Mouse (Mus musculus): ENCODE data around the gene Snai3. TPM values are rescaled to one million over a fixed set of nuclear protein-coding genes. Genes with fewer than 3 reads are reported as not detected.

Snai3 gene
- polyA plus RNA-seq (2012) = not detected in 2 replicates

- Histone ChIP-seq H3K4me1 (ENCODE audit: control insufficient read depth) (peaks cover 26% of the 10 kb centered on the region), H3K36me3 (ENCODE audit: control insufficient read depth) (no peaks in the 10 kb centered on the region; the same call in 1 of the 2 replicates), H3K27me3 (ENCODE audit: control insufficient read depth) (peaks cover 80% of the 10 kb centered on the region), H3K4me3 (replicated peaks) (peak within 1 kb of the TSS; percentile 17), H3K9me3 (ENCODE audit: control insufficient read depth, low read length) (peaks cover 7% of the 10 kb centered on the region; the same call in 1 of the 2 replicates)
- no peak for TF ChIP-seq TAL1 (IDR thresholded peaks at IDR 0.05; ENCODE audit: low read length)
- TF ChIP-seq GATA1 (IDR thresholded peaks at IDR 0.05; ENCODE audit: low read length) = no peak
Observed at GRCm38 (mm10) chr8:122460524-122461472, at the start of gene Snai3. Gene Snai3, minus strand, starts transcription at chr8:122460733.

- TF ChIP-seq GATA1 (IDR thresholded peaks at IDR 0.05; ENCODE audit: low read length) (no peak), TAL1 (IDR thresholded peaks at IDR 0.05; ENCODE audit: low read length) (no peak)
- peaks cover 97% of the 10 kb centered on the region for H3K36me3 ChIP-seq (ENCODE audit: control insufficient read depth)
- H3K9me3 ChIP-seq (ENCODE audit: control insufficient read depth, low read length) = peaks cover 4% of the 10 kb centered on the region
- no peaks in the 10 kb centered on the region; the same call in 1 of the 2 replicates for H3K27me3 ChIP-seq (ENCODE audit: control insufficient read depth)
- H3K4me1 ChIP-seq (ENCODE audit: control insufficient read depth) = peaks cover 8% of the 10 kb centered on the region
- H3K4me3 ChIP-seq (replicated peaks) = no peak overlapping the region
Observed at GRCm38 (mm10) chr8:122500856-122501255, 40.3 kb upstream of the Snai3 start.

GRCm38 (mm10) chr8:122497912-122498311, 37.4 kb upstream of the Snai3 start:
- Histone ChIP-seq H3K4me1 (ENCODE audit: control insufficient read depth) (peaks cover 8% of the 10 kb centered on the region), H3K36me3 (ENCODE audit: control insufficient read depth) (peaks cover 99% of the 10 kb centered on the region), H3K9me3 (ENCODE audit: control insufficient read depth, low read length) (peaks cover 4% of the 10 kb centered on the region), H3K4me3 (replicated peaks) (no peak overlapping the region), H3K27me3 (ENCODE audit: control insufficient read depth) (no peaks in the 10 kb centered on the region; the same call in 1 of the 2 replicates)
- no peak for TF ChIP-seq GATA1 (IDR thresholded peaks at IDR 0.05; ENCODE audit: low read length)
- no peak for TF ChIP-seq TAL1 (IDR thresholded peaks at IDR 0.05; ENCODE audit: low read length)

- peaks cover 8% of the 10 kb centered on the region for H3K4me1 ChIP-seq (ENCODE audit: control insufficient read depth)
Observed at GRCm38 (mm10) chr8:122497016-122497734, 36.6 kb upstream of the Snai3 start.

GRCm38 (mm10) chr8:122488387-122488786, 27.9 kb upstream of the Snai3 start:
- Histone ChIP-seq H3K4me1 (ENCODE audit: control insufficient read depth) (no peaks in the 10 kb centered on the region; the same call in 1 of the 2 replicates), H3K36me3 (ENCODE audit: control insufficient read depth) (peaks cover 100% of the 10 kb centered on the region), H3K4me3 (replicated peaks) (no peak overlapping the region), H3K27me3 (ENCODE audit: control insufficient read depth) (no peaks in the 10 kb centered on the region; the same call in 1 of the 2 replicates), H3K9me3 (ENCODE audit: control insufficient read depth, low read length) (peaks cover 18% of the 10 kb centered on the region)
- no peak for TF ChIP-seq TAL1 (IDR thresholded peaks at IDR 0.05; ENCODE audit: low read length)

More at GRCm38 (mm10) chr8:122497016-122497734, 36.6 kb upstream of the Snai3 start:
- Histone ChIP-seq H3K27me3 (ENCODE audit: control insufficient read depth) (no peaks in the 10 kb centered on the region; the same call in 1 of the 2 replicates), H3K9me3 (ENCODE audit: control insufficient read depth, low read length) (peaks cover 4% of the 10 kb centered on the region), H3K4me3 (replicated peaks) (no peak overlapping the region), H3K36me3 (ENCODE audit: control insufficient read depth) (peaks cover 99% of the 10 kb centered on the region)
- no peak for TF ChIP-seq GATA1 (IDR thresholded peaks at IDR 0.05; ENCODE audit: low read length)
- TF ChIP-seq TAL1 (IDR thresholded peaks at IDR 0.05; ENCODE audit: low read length) = no peak

GRCm38 (mm10) chr8:122484831-122485230, 24.3 kb upstream of the Snai3 start:
- Histone ChIP-seq H3K9me3 (ENCODE audit: control insufficient read depth, low read length) (peaks cover 20% of the 10 kb centered on the region), H3K36me3 (ENCODE audit: control insufficient read depth) (peaks cover 100% of the 10 kb centered on the region), H3K4me3 (replicated peaks) (no peak overlapping the region), H3K4me1 (ENCODE audit: control insufficient read depth) (no peaks in the 10 kb centered on the region; the same call in 1 of the 2 replicates), H3K27me3 (ENCODE audit: control insufficient read depth) (no peaks in the 10 kb centered on the region; the same call in 1 of the 2 replicates)
- TF ChIP-seq GATA1 (IDR thresholded peaks at IDR 0.05; ENCODE audit: low read length) (no peak), TAL1 (IDR thresholded peaks at IDR 0.05; ENCODE audit: low read length) (0 out of 3 replicates have a peak, but pooled peaks have one; percentile 11)

- Histone ChIP-seq H3K27me3 (ENCODE audit: control insufficient read depth) (no peaks in the 10 kb centered on the region; the same call in 1 of the 2 replicates), H3K36me3 (ENCODE audit: control insufficient read depth) (peaks cover 100% of the 10 kb centered on the region), H3K9me3 (ENCODE audit: control insufficient read depth, low read length) (peaks cover 20% of the 10 kb centered on the region), H3K4me3 (replicated peaks) (no peak overlapping the region), H3K4me1 (ENCODE audit: control insufficient read depth) (no peaks in the 10 kb centered on the region; the same call in 1 of the 2 replicates)
- TF ChIP-seq TAL1 (IDR thresholded peaks at IDR 0.05; ENCODE audit: low read length) (no peak), GATA1 (IDR thresholded peaks at IDR 0.05; ENCODE audit: low read length) (no peak)
Observed at GRCm38 (mm10) chr8:122483877-122484276, 23.3 kb upstream of the Snai3 start.

- Histone ChIP-seq H3K4me1 (ENCODE audit: control insufficient read depth) (peaks cover 5% of the 10 kb centered on the region), H3K27me3 (ENCODE audit: control insufficient read depth) (no peaks in the 10 kb centered on the region; the same call in 1 of the 2 replicates), H3K9me3 (ENCODE audit: control insufficient read depth, low read length) (peaks cover 20% of the 10 kb centered on the region), H3K36me3 (ENCODE audit: control insufficient read depth) (peaks cover 96% of the 10 kb centered on the region), H3K4me3 (replicated peaks) (no peak overlapping the region)
- TF ChIP-seq GATA1 (IDR thresholded peaks at IDR 0.05; ENCODE audit: low read length) (no peak), TAL1 (IDR thresholded peaks at IDR 0.05; ENCODE audit: low read length) (no peak)
Observed at GRCm38 (mm10) chr8:122482448-122482847, 21.9 kb upstream of the Snai3 start.
